Mouse (Mus musculus) common myeloid progenitor, adult 5-6 weeks (primary cell): ENCODE data around the gene Olfr649. TPM values are rescaled to one million over a fixed set of nuclear protein-coding genes. Genes with fewer than 3 reads are reported as not detected.

Source experiments
- ATAC-seq: replicated peaks from 2 replicates; pipeline ENCODE4 v1.8.0; 2016; ENCODE audit warnings: low read depth, mild to moderate bottlenecking, moderate TSS enrichment, inconsistent platforms; ENCODE audit not compliant: poor library complexity, severe bottlenecking
- total RNA-seq: library from RNA; stranded (forward); fragments of 200-1000, 187-1606 nt; gene quantifications from 2 replicates; pipeline ENCODE4 v1.2.3, GENCODE M21; 2017

Olfr649 gene
- total RNA-seq, result not detected in 2 replicates

- no peak for ATAC-seq
These were observed at the start of gene Olfr649 for GRCm38 (mm10) chr7:104195885-104196284. Olfr649 (minus strand) TSS chr7:104195985.

DNA sequence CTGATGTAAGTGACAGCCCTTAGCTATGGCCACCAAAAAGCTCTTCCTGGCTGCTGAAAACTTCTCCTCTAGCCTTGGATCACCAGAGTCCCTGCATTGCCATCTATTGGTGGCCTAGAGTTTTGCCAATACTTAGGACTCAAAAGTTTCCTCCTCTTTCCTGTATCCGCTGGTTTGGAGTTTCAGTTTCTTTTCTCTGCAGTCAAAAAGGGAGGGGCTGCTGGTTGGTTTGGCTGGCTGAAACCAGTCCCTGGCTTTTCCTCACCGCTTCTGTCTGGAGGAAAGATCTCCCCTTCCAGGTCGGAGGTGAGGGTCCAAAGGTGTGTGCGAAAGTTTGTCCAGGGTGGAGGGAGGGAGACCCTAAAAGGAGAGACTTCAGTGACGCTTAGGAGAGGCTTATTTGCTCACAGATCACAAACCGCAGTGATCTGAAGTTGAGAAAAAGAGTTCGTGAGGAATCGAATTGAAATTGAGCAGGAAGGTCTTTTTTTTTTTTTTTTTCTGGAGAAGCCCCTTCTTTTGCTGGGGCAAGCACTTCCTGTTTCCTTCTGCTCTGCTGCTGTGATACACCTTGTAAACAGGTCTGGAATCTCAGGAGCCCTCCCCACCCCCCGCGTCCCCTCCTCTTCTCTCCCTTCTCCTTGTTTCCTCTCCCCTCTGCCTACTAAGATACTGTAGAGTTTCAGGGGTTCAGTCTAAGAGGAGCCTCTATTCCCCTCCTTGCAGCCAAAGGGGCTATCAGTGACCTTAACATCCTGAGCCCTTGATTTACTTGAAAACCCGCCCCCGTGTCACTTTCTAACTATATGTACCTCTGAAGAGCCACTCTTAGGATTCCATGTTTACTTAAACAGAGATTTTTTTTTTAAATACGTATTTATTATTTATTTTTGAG lies 48.7 kb upstream of the Olfr649 start, which contains the start of gene Trim34a:
Gene Trim34a, plus strand, starts transcription at position 171 of the 895 bp plus-strand sequence.
- peak; percentile 97 for ATAC-seq

DNA sequence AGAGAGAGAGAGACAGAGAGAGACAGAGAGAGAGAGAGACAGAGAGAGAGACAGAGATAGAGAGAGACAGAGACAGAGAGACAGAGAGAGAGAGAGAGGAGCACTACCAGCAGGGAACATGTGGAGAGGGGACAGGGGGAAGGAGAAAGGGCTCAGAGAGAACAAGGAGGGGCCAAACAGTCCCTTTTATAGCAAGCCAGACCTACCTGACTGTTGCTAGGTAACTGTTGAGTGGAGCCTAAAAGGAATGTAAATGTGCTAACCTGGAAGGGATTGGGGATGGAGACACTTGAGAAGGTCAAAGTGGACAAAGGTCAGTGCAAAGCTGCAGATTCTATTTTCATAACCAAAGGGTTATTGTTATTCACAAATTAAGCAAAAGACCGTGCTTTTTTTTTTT lies 47.8 kb upstream of the Olfr649 start:
- no peak for ATAC-seq

GRCm38 (mm10) chr7:104240857-104241256 lies 45.1 kb upstream of the Olfr649 start:
- ATAC-seq, result peak; percentile 48

GRCm38 (mm10) chr7:104231203-104231602 lies 35.4 kb upstream of the Olfr649 start:
- ATAC-seq, result peak; percentile 94

DNA sequence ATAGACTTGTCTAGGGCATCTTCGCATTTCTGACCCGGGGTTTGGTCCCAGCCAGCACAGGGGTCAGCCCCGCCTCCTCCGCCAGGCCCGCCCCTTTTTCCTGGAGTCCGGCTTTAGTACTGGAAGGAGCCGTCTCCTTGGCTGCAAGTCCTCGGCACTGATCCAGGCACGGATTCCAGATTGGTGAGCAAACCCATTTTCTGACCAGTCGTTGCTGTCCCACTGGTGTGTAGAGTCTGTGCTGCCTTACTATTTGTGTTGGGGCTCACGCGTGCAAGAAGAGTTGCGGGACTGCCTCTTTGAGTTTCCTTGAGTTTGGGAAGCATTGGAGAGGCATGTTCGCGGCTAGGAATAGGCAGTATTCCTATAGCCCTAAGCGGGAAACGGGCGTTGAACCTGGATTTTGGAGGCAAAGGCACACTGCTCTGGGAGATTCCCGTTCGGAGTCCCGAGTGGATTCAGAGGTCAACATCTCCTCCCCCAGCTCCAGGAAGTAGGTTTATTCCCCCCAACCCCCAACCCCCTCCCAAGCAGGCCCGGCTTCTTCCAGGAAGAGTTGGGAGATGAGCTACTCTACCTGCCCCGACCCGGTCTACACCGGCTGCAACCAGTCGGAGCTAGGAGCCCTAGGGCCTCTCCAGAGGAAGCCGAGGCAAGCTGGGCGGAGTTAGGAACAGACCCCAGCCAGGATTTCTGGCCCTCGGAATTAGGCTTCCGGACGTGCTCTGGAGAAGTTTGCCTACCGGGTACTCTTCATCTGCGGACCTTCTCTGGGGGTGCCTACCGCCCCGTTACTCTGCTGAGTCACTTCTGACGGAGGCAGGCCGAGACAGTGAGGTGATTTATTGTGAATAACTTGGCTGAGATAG lies 23.1 kb upstream of the Olfr649 start, which contains the start of gene Trim6:
Gene Trim6, plus strand, starts transcription at position 93 of the 869 bp plus-strand sequence.
- ATAC-seq, result peak; percentile 81

- ATAC-seq, result peak; percentile 23
These were observed 22.1 kb upstream of the Olfr649 start for GRCm38 (mm10) chr7:104217881-104218280.

DNA sequence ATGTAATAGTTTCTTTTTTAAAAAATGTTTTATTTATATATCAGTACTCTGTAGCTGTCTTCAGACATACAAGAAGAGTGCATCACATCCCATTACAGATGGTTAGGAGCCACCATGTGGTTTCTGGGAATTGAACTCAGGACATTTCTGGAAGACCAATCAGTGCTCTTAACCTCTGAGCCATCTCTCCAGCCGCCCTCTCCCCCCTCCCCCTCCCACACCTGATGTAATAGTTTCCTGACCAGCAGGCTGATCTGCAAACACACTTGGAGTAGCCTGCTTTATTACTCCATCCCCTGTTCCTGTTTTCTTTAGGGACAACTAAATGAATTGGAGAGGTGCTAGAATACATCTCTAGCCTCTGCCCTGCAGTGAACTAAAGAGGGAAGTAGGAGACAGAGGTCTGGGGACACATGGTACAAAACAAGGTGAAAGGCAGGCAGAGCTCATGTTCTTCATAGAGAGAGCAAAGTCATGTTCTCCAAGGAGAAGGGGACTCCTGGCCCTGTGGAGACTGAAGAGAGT lies 20.3 kb upstream of the Olfr649 start:
- ATAC-seq, result peak; percentile 48

- ATAC-seq, result peak; percentile 100
These were observed 10.4 kb upstream of the Olfr649 start for GRCm38 (mm10) chr7:104206197-104206596.

DNA sequence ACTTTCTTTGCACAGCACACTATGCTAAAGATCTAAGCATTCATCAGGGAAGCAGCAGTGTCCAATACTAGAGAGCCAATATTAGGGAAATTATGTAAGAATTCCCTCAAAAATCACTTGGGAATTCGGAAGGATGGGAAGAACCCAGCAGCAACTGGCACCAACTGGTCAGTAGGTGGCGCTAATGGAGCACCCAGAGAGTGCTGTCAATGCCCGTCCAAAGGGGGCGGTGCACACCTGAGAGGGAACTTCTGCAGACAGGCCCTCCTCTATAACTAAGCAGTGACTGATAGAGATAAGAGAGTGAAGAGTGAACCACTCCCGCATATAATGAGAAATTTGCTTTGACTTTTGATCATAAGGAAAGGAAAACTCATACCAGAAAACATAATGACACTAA lies 4.0 kb upstream of the Olfr649 start:
- ATAC-seq, result peak; percentile 99

- ATAC-seq, result peak; percentile 83
These were observed 4.5 kb downstream of the Olfr649 start for GRCm38 (mm10) chr7:104191275-104191674.

DNA sequence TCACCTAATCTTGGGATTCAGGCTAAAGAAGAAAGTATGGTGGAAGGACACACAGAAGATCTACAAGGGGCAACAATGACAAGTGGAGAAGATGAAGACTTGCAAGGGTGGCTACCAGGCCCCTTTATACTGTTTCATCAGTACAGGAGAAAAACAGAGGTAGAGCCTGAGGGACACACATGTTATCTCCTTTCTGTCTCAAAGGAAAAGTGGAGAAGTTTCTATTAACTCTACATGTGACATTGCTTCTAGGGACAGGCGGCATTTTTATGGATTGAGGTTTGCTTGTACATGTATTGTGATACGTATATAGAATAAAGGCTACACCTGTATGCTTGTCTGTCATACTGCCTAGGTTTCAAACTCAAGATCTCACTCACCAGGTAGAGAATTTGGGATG lies 12.5 kb downstream of the Olfr649 start, which contains the start of gene Olfr648:
Gene Olfr648, minus strand, starts transcription at position 101 of the 400 bp plus-strand sequence.
- no peak for ATAC-seq

GRCm38 (mm10) chr7:104179074-104179473 lies 16.7 kb downstream of the Olfr649 start:
- no peak for ATAC-seq

DNA sequence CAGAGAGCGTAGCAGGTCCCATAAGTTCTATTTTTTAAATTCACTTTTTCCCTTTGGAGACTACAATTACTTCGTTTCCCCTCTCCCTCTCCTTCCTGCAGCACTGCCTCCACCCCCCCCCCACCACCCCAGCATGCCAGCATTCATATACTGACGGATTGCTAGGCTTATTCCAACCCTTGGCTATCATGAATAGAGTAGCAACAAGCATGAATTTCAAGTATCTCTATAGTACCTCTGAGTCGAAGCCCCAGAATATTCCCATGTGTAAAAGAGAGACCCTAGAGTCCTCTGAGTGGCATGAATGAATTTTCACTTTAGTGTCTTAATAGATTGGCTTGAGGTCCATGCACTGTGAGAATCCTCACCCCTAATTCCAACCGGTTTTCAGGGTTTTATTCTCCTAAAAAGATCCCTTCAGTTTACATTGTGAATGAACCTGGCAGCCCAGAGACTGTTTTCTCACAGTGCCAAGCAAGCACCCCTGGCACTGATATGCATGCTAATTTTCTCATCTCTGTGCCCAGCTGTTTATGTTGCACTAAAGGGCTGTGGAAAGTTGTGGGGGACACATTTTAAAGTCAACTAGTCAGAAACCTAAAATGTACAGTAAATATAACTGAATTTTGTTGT lies 17.2 kb downstream of the Olfr649 start:
- ATAC-seq, result no peak

DNA sequence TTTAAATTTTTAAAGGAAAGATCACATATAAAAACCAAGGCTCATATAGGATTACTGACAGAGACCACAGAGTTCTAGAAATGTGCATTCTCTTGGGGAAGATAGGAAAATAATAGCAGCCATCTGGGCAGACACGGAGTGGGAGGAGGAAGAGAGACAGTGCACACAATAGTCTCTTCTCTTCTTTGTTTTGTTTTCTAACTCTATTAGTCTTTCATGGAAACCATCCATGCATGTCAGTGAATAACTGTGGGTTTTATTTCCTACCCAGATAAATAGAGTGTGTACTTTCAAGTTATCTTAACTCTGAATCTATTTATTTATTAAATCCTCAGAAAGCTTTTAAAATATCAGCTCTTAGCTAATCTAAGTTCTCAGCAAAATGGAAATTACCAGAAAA lies 20.7 kb downstream of the Olfr649 start:
- ATAC-seq, result no peak

GRCm38 (mm10) chr7:104169634-104170204 lies 26.1 kb downstream of the Olfr649 start:
- peak; percentile 85 for ATAC-seq

DNA sequence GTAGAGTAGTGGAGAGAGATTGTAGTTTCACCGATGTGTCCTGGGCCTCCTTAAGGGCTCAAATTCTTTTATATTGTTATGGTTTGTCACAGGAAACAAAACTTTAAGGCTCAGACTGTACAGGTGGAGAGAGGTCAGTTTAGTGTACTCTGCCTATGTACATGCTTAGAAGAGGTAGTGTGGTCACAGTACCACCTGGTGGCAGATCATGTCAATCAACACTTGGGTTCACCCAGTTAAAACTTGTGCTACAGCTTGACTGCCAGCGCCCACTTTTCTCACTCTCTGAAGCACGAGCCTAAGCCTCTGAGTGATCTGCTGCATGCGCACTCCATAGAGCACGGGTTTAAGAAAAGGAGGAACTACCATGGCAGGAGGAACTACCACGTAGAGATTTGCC lies 28.7 kb downstream of the Olfr649 start:
- peak; percentile 30 for ATAC-seq

DNA sequence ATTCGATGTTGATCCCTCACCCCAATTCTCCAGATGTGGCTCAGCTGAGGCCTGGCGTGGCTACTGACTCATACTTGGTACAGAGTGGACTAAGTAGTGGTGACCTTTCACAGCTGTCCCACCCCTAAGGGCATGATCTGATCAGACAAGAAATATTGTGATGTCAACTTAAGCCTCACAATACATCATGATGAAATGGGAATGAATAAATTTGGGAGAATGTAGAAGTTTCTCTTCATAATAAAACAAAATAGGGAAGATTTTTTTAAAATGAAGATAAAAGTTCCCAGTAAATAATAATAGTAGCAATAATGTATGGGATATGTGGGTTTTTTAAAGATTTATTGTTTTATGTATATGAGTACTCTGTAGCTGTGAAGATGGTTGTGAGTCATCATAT lies 45.3 kb downstream of the Olfr649 start, which contains the start of gene Ubqlnl:
Gene Ubqlnl, minus strand, starts transcription at position 101 of the 400 bp plus-strand sequence.
- no peak for ATAC-seq

GRCm38 (mm10) chr7:104143179-104143578 lies 52.6 kb downstream of the Olfr649 start, which contains the start of gene Ubqln3:
Ubqln3 (minus strand) TSS chr7:104143279.
- no peak for ATAC-seq
